Mouse (Mus musculus) MEL (cell line): Measurements from ENCODE around the gene Sorbs2. TPM values are rescaled to one million over a fixed set of nuclear protein-coding genes. Genes with fewer than 3 reads are reported as not detected.

ENCODE experiments used
- DNase-seq: peaks from one replicate; pipeline ENCODE4 v3.0.0; 2011; ENCODE audit warnings: low read depth, low spot score
- H3K27ac ChIP-seq: 2 replicates; pipeline ENCODE4 v1.5.1; 2012; ENCODE audit warnings: low read depth, mild to moderate bottlenecking, control low read depth, low read length, moderate library complexity; ENCODE audit not compliant: control insufficient read depth
- H3K27me3 ChIP-seq, 2 experiments: fragments of 150-350 bp in 1 of 2; sonication (generic) in 1 of 2; 2 replicates each; pipeline ENCODE4 v1.6.1; 2012; ENCODE audit warnings: low read length in 2 of 2, mild to moderate bottlenecking in 2 of 2, improper control_type of control experiment in 1 of 2, moderate library complexity in 1 of 2; ENCODE audit not compliant: insufficient read depth in 2 of 2, control insufficient read depth in 1 of 2
- H3K36me3 ChIP-seq, 2 experiments: 2 replicates each; pipeline ENCODE4 v1.6.1; 2012 to 2014; ENCODE audit warnings: low read length in 2 of 2, improper control_type of control experiment in 1 of 2, inconsistent platforms in 1 of 2, mild to moderate bottlenecking in 1 of 2; ENCODE audit not compliant: insufficient read depth in 2 of 2, control insufficient read depth in 1 of 2
- H3K4me1 ChIP-seq, 2 experiments: fragments of 150-350 bp in 1 of 2; sonication (generic) in 1 of 2; 2 replicates each; pipeline ENCODE4 v1.6.1; 2012; ENCODE audit warnings: low read length in 2 of 2, improper control_type of control experiment in 1 of 2, mild to moderate bottlenecking in 1 of 2; ENCODE audit not compliant: insufficient read depth in 2 of 2, control insufficient read depth in 1 of 2
- H3K4me3 ChIP-seq, 2 experiments: fragments of 150-350 bp in 1 of 2; sonication (generic) in 1 of 2; 2 replicates each; pipeline ENCODE4 v1.5.1; 2012; ENCODE audit warnings: low read depth in 2 of 2, low read length in 2 of 2, mild to moderate bottlenecking in 2 of 2, moderate library complexity in 2 of 2, control low read depth in 1 of 2, improper control_type of control experiment in 1 of 2; ENCODE audit not compliant: control insufficient read depth in 1 of 2, insufficient read depth in 1 of 2
- H3K79me2 ChIP-seq: 2 replicates; pipeline ENCODE4 v1.6.1; 2012; ENCODE audit warnings: mild to moderate bottlenecking, low read length, moderate library complexity; ENCODE audit not compliant: control insufficient read depth, poor library complexity, insufficient read depth
- H3K9ac ChIP-seq: 2 replicates; pipeline ENCODE4 v1.6.1; 2012; ENCODE audit warnings: low read depth, mild to moderate bottlenecking, control low read depth, low read length, moderate library complexity; ENCODE audit not compliant: control insufficient read depth, poor library complexity, severe bottlenecking
- H3K9me3 ChIP-seq: fragments of 150-350 bp; sonication (generic); replicated peaks from 2 replicates; pipeline ENCODE4 v1.6.1; 2012; ENCODE audit warnings: mild to moderate bottlenecking, low read length, improper control_type of control experiment, moderate library complexity; ENCODE audit not compliant: insufficient read depth
- BHLHE40 ChIP-seq: IDR thresholded peaks from 2 replicates; pipeline ENCODE4 v1.6.1; 2012; ENCODE audit warnings: low read depth, mild to moderate bottlenecking, inconsistent platforms, low read length, improper control_type of control experiment, borderline replicate concordance
- CTCF ChIP-seq, 3 experiments: IDR thresholded peaks in 2 of 3; conservative IDR thresholded peaks in 1 of 3; 2 replicates each; pipeline ENCODE4 v1.5.1; 2011 to 2012; ENCODE audit warnings: low read length in 3 of 3, low read depth in 2 of 3, mild to moderate bottlenecking in 2 of 3, improper control_type of control experiment in 1 of 3, inconsistent platforms in 1 of 3, mixed read lengths in 1 of 3, moderate library complexity in 1 of 3; ENCODE audit not compliant: control insufficient read depth in 1 of 3, insufficient read depth in 1 of 3, poor library complexity in 1 of 3, severe bottlenecking in 1 of 3
- E2F4 ChIP-seq: IDR thresholded peaks from 2 replicates; pipeline ENCODE4 v1.6.1; 2011; ENCODE audit warnings: low read depth, low read length, improper control_type of control experiment, borderline replicate concordance
- ELF1 ChIP-seq: IDR thresholded peaks from 2 replicates; pipeline ENCODE4 v1.6.1; 2014; ENCODE audit warnings: low read depth, mild to moderate bottlenecking, inconsistent platforms, low read length, improper control_type of control experiment, moderate library complexity
- ETS1 ChIP-seq: IDR thresholded peaks from 2 replicates; pipeline ENCODE4 v1.6.1; 2012; ENCODE audit warnings: low read depth, mild to moderate bottlenecking, inconsistent platforms, low read length, improper control_type of control experiment, moderate library complexity
- GABPA ChIP-seq: IDR thresholded peaks from 2 replicates; pipeline ENCODE4 v1.6.1; 2012; ENCODE audit warnings: low read depth, mild to moderate bottlenecking, inconsistent platforms, low read length, improper control_type of control experiment, moderate library complexity
- HCFC1 ChIP-seq: IDR thresholded peaks from 2 replicates; pipeline ENCODE4 v1.6.1; 2012; ENCODE audit warnings: low read depth, mild to moderate bottlenecking, inconsistent platforms, low read length, improper control_type of control experiment, moderate library complexity
- JUND ChIP-seq: IDR thresholded peaks from 2 replicates; pipeline ENCODE4 v1.6.1; 2011; ENCODE audit warnings: low read depth, mild to moderate bottlenecking, improper control_type of control experiment, low read length
- KAT2A ChIP-seq: conservative IDR thresholded peaks from 2 replicates; pipeline ENCODE4 v1.6.1; 2012; ENCODE audit warnings: low read depth, low read length, improper control_type of control experiment, inconsistent platforms
- MXI1 ChIP-seq: IDR thresholded peaks from 2 replicates; pipeline ENCODE4 v1.6.1; 2011; ENCODE audit warnings: mild to moderate bottlenecking, low read depth, low read length, improper control_type of control experiment
- MYC ChIP-seq: IDR thresholded peaks from 2 replicates; pipeline ENCODE4 v1.6.1; 2011; ENCODE audit warnings: low read depth, mild to moderate bottlenecking, low read length, improper control_type of control experiment, moderate library complexity
- NELFE ChIP-seq: IDR thresholded peaks from 2 replicates; pipeline ENCODE4 v1.6.1; 2011; ENCODE audit warnings: low read depth, low read length, improper control_type of control experiment
- NRF1 ChIP-seq: IDR thresholded peaks from 2 replicates; pipeline ENCODE4 v1.6.1; 2014; ENCODE audit warnings: low read depth, mild to moderate bottlenecking, inconsistent platforms, low read length, improper control_type of control experiment, moderate library complexity; ENCODE audit not compliant: poor library complexity, insufficient read depth, severe bottlenecking
- POLR2AphosphoS2 ChIP-seq: IDR thresholded peaks from 2 replicates; pipeline ENCODE4 v1.6.1; 2011; ENCODE audit warnings: low read length, improper control_type of control experiment
- RCOR1 ChIP-seq: IDR thresholded peaks from 2 replicates; pipeline ENCODE4 v1.6.1; 2012; ENCODE audit warnings: low read depth, mild to moderate bottlenecking, inconsistent platforms, low read length, improper control_type of control experiment
- TBP ChIP-seq: IDR thresholded peaks from 2 replicates; pipeline ENCODE4 v1.8.0; 2011; ENCODE audit warnings: low read depth, low read length, improper control_type of control experiment
- USF2 ChIP-seq, 2 experiments: IDR thresholded peaks; 2 replicates each; pipeline ENCODE4 v1.6.1; 2011 to 2012; ENCODE audit warnings: improper control_type of control experiment in 2 of 2, low read length in 2 of 2, borderline replicate concordance in 1 of 2, inconsistent platforms in 1 of 2, low read depth in 1 of 2, mild to moderate bottlenecking in 1 of 2; ENCODE audit not compliant: insufficient read depth in 1 of 2
- ZKSCAN1 ChIP-seq: IDR thresholded peaks from 2 replicates; pipeline ENCODE4 v1.6.1; 2012; ENCODE audit warnings: low read depth, mild to moderate bottlenecking, inconsistent platforms, low read length, improper control_type of control experiment, moderate library complexity
- ZMIZ1 ChIP-seq: IDR thresholded peaks from 2 replicates; pipeline ENCODE4 v1.6.1; 2012; ENCODE audit warnings: low read depth, mild to moderate bottlenecking, inconsistent platforms, low read length, improper control_type of control experiment, moderate library complexity
- polyA plus RNA-seq, 2 experiments: library from polyadenylated mRNA; stranded (reverse) in 1 of 2; unstranded in 1 of 2; fragments of >175 nt in 1 of 2; fragments of >200 nt in 1 of 2; gene quantifications; 2 replicates each; pipeline versions ENCODE4 v1.2.1 to v1.2.4; 2012; ENCODE audit warnings: low replicate concordance in 2 of 2, low read depth in 1 of 2; ENCODE audit not compliant: insufficient read length in 2 of 2, insufficient read depth in 1 of 2, missing spikeins in 1 of 2
- total RNA-seq: library from RNA; depleted of rRNA; stranded (reverse); fragments of 300-350 nt; gene quantifications from 2 replicates; pipeline ENCODE4 v1.2.3, GENCODE M21; 2012

The Sorbs2 gene
- total and polyA plus RNA-seq, 3 experiments = not detected

GRCm38 (mm10) chr8:45585158-45585557 is 77.6 kb downstream of the Sorbs2 start:
- Histone ChIP-seq H3K4me3 (no peak overlapping the region), H3K9me3 (no peaks in the 10 kb centered on the region), H3K36me3 (no peaks in the 10 kb centered on the region)
- TF ChIP-seq JUND (no peak), NELFE (no peak), MXI1 (no peak)
- TF ChIP-seq, all 39 proteins: peak for 0
- H3K9ac ChIP-seq = no peak overlapping the region
- DNase-seq = no peak
- no peaks in the 10 kb centered on the region for H3K79me2 ChIP-seq
- H3K27ac ChIP-seq = no peak overlapping the region
- H3K27me3 ChIP-seq = no peaks in the 10 kb centered on the region
- H3K4me1 ChIP-seq = no peaks in the 10 kb centered on the region

GRCm38 (mm10) chr8:45587011-45587410 is 79.4 kb downstream of the Sorbs2 start:
- H3K27me3 ChIP-seq = no peaks in the 10 kb centered on the region
- no peak overlapping the region for H3K27ac ChIP-seq
- no peak overlapping the region for H3K9ac ChIP-seq
- no peaks in the 10 kb centered on the region for H3K36me3 ChIP-seq
- no peak for TF ChIP-seq NRF1
- no peak for TF ChIP-seq CTCF (IDR thresholded peaks at IDR 0.05 in 2 of 3, conservative IDR thresholded peaks at IDR 0.05 in 1 of 3; ENCODE audit: control insufficient read depth in 1 of 3, insufficient read depth in 1 of 3, low read depth in 2 of 3, low read length in 3 of 3, poor library complexity in 1 of 3, severe bottlenecking in 1 of 3)
- TF ChIP-seq E2F4 = no peak
- TF ChIP-seq USF2 (IDR thresholded peaks at IDR 0.05; ENCODE audit: borderline replicate concordance in 1 of 2, insufficient read depth in 1 of 2, low read depth in 1 of 2, low read length in 2 of 2) = no peak
- H3K9me3 ChIP-seq = no peaks in the 10 kb centered on the region
- DNase-seq = no peak
- no peaks in the 10 kb centered on the region for H3K4me1 ChIP-seq
- no peak overlapping the region for H3K4me3 ChIP-seq
- H3K79me2 ChIP-seq = no peaks in the 10 kb centered on the region

- H3K4me3 ChIP-seq = no peak overlapping the region
- no peak overlapping the region for H3K27ac ChIP-seq
- no peaks in the 10 kb centered on the region for H3K36me3 ChIP-seq
- TF ChIP-seq MYC (no peak), POLR2AphosphoS2 (no peak), BHLHE40 (no peak), ETS1 (no peak), NRF1 (no peak), RCOR1 (no peak), ZMIZ1 (no peak), ZKSCAN1 (no peak), TBP (no peak), ELF1 (no peak), E2F4 (no peak), KAT2A (no peak), NELFE (no peak), HCFC1 (no peak), USF2 (IDR thresholded peaks at IDR 0.05; ENCODE audit: borderline replicate concordance in 1 of 2, insufficient read depth in 1 of 2, low read depth in 1 of 2, low read length in 2 of 2) (no peak), GABPA (no peak)
- no peaks in the 10 kb centered on the region for H3K9me3 ChIP-seq
- no peaks in the 10 kb centered on the region for H3K27me3 ChIP-seq
- DNase-seq = no peak
- H3K79me2 ChIP-seq = no peaks in the 10 kb centered on the region
- H3K4me1 ChIP-seq = no peaks in the 10 kb centered on the region
- no peak overlapping the region for H3K9ac ChIP-seq
Observed at GRCm38 (mm10) chr8:45591888-45592287, 84.3 kb downstream of the Sorbs2 start.
